Mouse (Mus musculus) forebrain, embryonic 13.5 days (tissue): ENCODE results near the gene Gm49325. TPM values are rescaled to one million over a fixed set of nuclear protein-coding genes. Genes with fewer than 3 reads are reported as not detected.
A peak's percentile ranks its signal among the peaks of the same experiment; 100 is the strongest.

ENCODE experiments used
- ATAC-seq: fragments of 200-750 bp; cut with Nextera tagmentation; 2 replicates; pipeline ENCODE4 v1.8.0; 2017
- H3K27ac ChIP-seq: fragments of 300-500 bp; sonication (generic); 2 replicates; pipeline ENCODE4 v1.5.1; 2015; ENCODE audit warnings: inconsistent platforms, mild to moderate bottlenecking, moderate library complexity
- H3K27me3 ChIP-seq: fragments of 300-500 bp; sonication (generic); 2 replicates; pipeline ENCODE4 v1.6.1; 2015; ENCODE audit warnings: mild to moderate bottlenecking, inconsistent platforms
- H3K36me3 ChIP-seq: fragments of 300-500 bp; sonication (generic); 2 replicates; pipeline ENCODE4 v1.6.1; 2015; ENCODE audit warnings: mild to moderate bottlenecking, inconsistent platforms; ENCODE audit not compliant: poor library complexity, severe bottlenecking
- H3K4me1 ChIP-seq: fragments of 300-500 bp; sonication (generic); 2 replicates; pipeline ENCODE4 v1.6.1; 2015; ENCODE audit warnings: inconsistent platforms
- H3K4me2 ChIP-seq: fragments of 300-500 bp; sonication (generic); 2 replicates; pipeline ENCODE4 v1.6.1; 2015; ENCODE audit warnings: inconsistent platforms, mild to moderate bottlenecking, moderate library complexity
- H3K4me3 ChIP-seq: fragments of 300-500 bp; sonication (generic); 2 replicates; pipeline ENCODE4 v1.5.1; 2015; ENCODE audit warnings: mild to moderate bottlenecking, inconsistent platforms
- H3K9ac ChIP-seq: fragments of 300-500 bp; sonication (generic); 2 replicates; pipeline ENCODE4 v1.6.1; 2015; ENCODE audit warnings: mild to moderate bottlenecking, inconsistent platforms
- H3K9me3 ChIP-seq: fragments of 300-500 bp; sonication (generic); replicated peaks from 2 replicates; pipeline ENCODE4 v1.6.1; 2016; ENCODE audit warnings: inconsistent platforms
- WGBS: fragments of 180-500 bp; shearing (Covaris S2); methylation state at CpG from one replicate; pipeline ENCODE4 v1.1.7; 2015; 5-methylcytosine and 5-hydroxymethylcytosine counted together
- polyA plus RNA-seq: library from polyadenylated mRNA; unstranded; fragments of >200 nt; fragmentation: Nextera tagmentation; extraction: Ambion mirVana; gene quantifications from 2 replicates; pipeline ENCODE4 v1.2.1, GENCODE M21; 2015

Gene Gm49325
- polyA plus RNA-seq, 1 experiment from 2014 or later = not detected

DNA sequence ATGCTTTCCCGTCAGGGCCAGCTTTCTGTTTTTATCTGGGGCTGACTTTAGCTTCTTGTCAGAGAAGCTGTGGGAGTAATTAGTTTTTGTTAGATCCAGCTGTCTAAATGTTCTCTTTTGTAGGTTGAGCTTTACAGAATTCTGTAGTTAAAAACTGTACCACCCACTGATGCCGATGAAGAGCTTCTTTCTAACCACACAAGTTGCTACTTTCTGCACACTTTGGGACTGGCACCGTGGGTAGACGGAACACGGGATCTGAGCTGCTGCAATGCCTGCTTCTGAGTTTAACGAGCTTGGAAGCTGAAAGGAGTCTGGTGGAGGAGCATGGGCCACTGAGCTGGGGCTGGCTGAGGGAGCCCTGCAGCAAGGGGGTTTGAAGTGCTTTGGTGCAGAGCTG lies 14.5 kb upstream of the Gm49325 start:
- peaks cover 86% of the 10 kb centered on the region for H3K36me3 ChIP-seq
- 51% methylated on average over 6 of the region's 6 CpGs for WGBS

DNA sequence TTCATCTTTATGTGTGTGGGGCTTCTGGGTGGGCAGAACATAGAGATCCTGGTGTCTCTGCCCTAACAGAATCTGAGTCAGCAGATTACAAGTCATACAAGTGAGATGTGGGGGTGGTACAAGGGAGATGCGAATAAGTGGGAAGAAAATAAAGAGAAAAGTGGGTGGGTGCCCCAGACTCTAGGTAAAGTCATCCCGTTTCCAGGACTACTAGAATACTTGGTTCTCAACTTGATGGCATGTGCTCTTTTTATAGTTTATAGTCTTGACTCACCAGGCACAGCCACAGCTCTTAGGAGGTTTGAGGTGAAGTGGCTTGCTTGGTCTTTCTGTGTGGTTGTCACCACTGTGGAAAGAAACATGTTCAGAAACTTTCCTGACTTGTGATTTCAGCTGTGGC lies 9.9 kb upstream of the Gm49325 start:
- no peak overlapping the region for H3K4me3 ChIP-seq
- H3K27me3 ChIP-seq = no peaks in the 10 kb centered on the region
- H3K27ac ChIP-seq = no peak overlapping the region
- H3K4me1 ChIP-seq = no peaks in the 10 kb centered on the region
- H3K9me3 ChIP-seq = no peaks in the 10 kb centered on the region
- no peak for ATAC-seq
- WGBS = 96% methylated on average over 2 of the region's 2 CpGs
- H3K9ac ChIP-seq = no peak overlapping the region
- H3K4me2 ChIP-seq = no peak overlapping the region
- peaks cover 78% of the 10 kb centered on the region for H3K36me3 ChIP-seq

More for the DNA sequence above, 14.5 kb upstream of the Gm49325 start:
- H3K4me2 ChIP-seq = no peak overlapping the region
- no peaks in the 10 kb centered on the region for H3K9me3 ChIP-seq
- no peak overlapping the region for H3K27ac ChIP-seq
- H3K27me3 ChIP-seq = no peaks in the 10 kb centered on the region
- no peak for ATAC-seq
- no peak overlapping the region for H3K4me3 ChIP-seq
- H3K9ac ChIP-seq = no peak overlapping the region
- H3K4me1 ChIP-seq = no peaks in the 10 kb centered on the region

DNA sequence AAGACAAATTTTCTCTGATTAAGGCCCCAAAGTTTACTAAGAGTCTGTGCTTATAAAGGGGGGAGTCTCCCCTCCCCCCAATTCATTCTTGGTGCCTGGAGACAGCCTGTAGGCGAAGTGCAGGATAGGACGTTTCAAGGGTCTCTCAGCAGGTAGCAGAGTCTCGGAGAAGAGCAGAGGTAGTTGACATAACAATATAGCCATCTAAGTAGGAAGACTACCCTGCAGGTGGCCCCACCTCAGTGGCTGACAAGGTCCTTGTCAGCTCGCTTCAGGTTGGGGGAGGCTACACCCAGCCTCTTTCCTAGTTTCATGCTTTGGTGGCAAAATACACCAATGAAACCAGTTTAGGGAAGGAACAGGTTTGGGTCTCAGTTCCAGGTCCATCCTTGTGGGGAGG lies 3.0 kb upstream of the Gm49325 start:
- WGBS = 59% methylated on average over 4 of the region's 4 CpGs
- no peak for ATAC-seq

DNA sequence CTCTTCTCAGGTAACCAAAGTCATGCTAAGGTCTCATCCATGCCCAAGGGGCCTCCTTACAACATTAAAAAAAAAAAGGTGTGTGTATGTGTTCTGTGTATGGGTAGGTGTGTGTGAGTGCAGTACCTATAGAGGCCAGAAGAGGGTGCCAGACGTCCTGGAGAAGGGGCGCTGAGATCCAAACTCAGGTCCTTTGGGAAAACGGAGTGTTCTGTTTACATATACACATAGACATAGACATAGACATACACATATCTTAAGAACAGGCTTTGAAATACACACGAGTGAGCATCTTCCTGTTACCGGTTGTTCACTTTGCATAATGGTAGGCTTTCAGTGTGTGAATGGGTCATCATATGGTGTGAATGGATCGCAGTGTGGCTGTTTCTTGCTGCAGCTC lies 1.9 kb upstream of the Gm49325 start:
- H3K36me3 ChIP-seq = peaks cover 13% of the 10 kb centered on the region
- no peaks in the 10 kb centered on the region for H3K27me3 ChIP-seq
- H3K4me3 ChIP-seq = no peak overlapping the region
- 91% methylated on average over 6 of the region's 6 CpGs for WGBS
- no peak overlapping the region for H3K9ac ChIP-seq
- no peak for ATAC-seq
- H3K4me1 ChIP-seq = peaks cover 18% of the 10 kb centered on the region
- no peak overlapping the region for H3K27ac ChIP-seq
- no peaks in the 10 kb centered on the region for H3K9me3 ChIP-seq
- H3K4me2 ChIP-seq = no peak overlapping the region

More for the DNA sequence above, 3.0 kb upstream of the Gm49325 start:
- peaks cover 20% of the 10 kb centered on the region for H3K36me3 ChIP-seq
- H3K4me3 ChIP-seq = no peak overlapping the region
- no peak overlapping the region for H3K4me2 ChIP-seq
- no peaks in the 10 kb centered on the region for H3K9me3 ChIP-seq
- H3K27me3 ChIP-seq = no peaks in the 10 kb centered on the region
- H3K27ac ChIP-seq = no peak overlapping the region
- peaks cover 15% of the 10 kb centered on the region for H3K4me1 ChIP-seq
- H3K9ac ChIP-seq = no peak overlapping the region

DNA sequence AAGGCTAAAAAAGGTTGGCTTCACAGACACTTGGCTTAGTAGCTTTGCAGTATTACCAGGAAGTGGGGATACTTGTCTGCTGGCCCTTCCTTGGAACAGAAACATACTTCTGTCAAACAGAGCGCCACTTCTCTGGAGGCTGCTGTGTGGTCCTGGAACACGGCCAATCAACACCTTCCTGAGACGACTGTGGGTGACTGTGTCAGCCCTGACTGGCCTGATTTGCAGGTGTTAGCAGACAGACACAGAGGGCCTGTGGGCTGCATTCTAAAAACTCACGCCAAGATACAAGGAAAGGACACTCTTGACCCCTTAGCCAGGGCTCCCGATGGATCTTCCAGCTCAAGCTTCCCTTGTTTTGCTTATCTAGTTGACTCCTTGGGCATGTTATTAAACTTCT lies 1.0 kb upstream of the Gm49325 start:
- no peak overlapping the region for H3K4me3 ChIP-seq
- H3K9me3 ChIP-seq = no peaks in the 10 kb centered on the region
- H3K27ac ChIP-seq = peak overlapping the region; percentile 92; the same call in 1 of the 2 replicates
- ATAC-seq = no peak
- 75% methylated on average over 5 of the region's 5 CpGs for WGBS
- H3K9ac ChIP-seq = no peak overlapping the region
- H3K4me1 ChIP-seq = peaks cover 18% of the 10 kb centered on the region
- no peaks in the 10 kb centered on the region for H3K27me3 ChIP-seq
- H3K4me2 ChIP-seq = no peak overlapping the region
- peaks cover 16% of the 10 kb centered on the region for H3K36me3 ChIP-seq

DNA sequence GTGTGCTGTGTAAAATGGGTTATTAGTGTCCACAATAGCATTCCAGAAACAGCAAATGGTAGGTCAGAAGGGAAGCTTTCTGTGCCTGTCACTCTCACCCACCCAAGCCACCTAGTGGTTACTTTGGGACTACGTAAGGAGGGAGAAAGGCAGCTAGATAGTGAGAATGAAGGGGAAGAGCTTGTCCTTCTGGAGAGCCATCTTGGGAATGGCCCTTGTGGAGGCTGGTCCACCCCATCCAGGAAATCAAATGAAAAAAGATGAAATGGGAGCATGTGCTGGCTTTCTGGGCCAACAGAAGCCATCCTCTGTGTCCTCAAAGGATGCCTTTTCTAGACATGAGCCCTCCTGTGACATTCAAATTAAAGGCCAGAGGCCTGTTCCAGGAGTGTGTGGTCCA lies 629 bp upstream of the Gm49325 start:
- no peak overlapping the region for H3K9ac ChIP-seq
- H3K4me1 ChIP-seq = peaks cover 20% of the 10 kb centered on the region
- peaks cover 20% of the 10 kb centered on the region for H3K36me3 ChIP-seq
- peak; percentile 7; the same call in 1 of the 2 replicates for ATAC-seq
- no peaks in the 10 kb centered on the region for H3K9me3 ChIP-seq
- H3K4me3 ChIP-seq = peak overlapping the region; percentile 79
- H3K27ac ChIP-seq = peak overlapping the region; percentile 92
- H3K4me2 ChIP-seq = peak overlapping the region; percentile 87
- H3K27me3 ChIP-seq = no peaks in the 10 kb centered on the region
- 43% methylated on average over 1 of the region's 1 CpGs for WGBS

DNA sequence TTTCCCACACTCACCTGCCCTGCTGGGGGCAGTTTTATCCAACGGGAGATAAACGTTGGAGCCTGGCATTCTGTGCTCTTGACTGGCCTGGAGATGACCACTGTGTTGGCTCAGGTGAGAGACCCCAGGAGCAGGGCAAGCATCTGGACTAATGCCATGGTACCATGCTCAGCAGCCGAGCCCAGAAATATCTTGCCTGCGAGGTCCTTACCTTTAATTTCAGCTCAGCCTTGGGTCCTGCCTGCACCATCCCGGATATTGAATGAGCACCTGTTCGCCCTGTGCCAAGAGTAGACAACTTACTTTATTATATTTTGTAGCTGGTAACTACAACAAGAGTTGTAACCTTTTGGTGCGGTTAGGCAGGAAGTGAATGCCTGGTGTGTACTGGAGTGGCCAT lies 858 bp downstream of the Gm49325 start:
- peak overlapping the region; percentile 79 for H3K4me3 ChIP-seq
- peaks cover 26% of the 10 kb centered on the region for H3K4me1 ChIP-seq
- H3K4me2 ChIP-seq = peak overlapping the region; percentile 87
- peak; percentile 16 for ATAC-seq
- H3K9ac ChIP-seq = peak overlapping the region; percentile 85
- H3K27me3 ChIP-seq = no peaks in the 10 kb centered on the region
- 45% methylated on average over 7 of the region's 7 CpGs for WGBS
- no peaks in the 10 kb centered on the region for H3K9me3 ChIP-seq
- peak overlapping the region; percentile 92; the same call in 1 of the 2 replicates for H3K27ac ChIP-seq
- H3K36me3 ChIP-seq = peaks cover 35% of the 10 kb centered on the region

DNA sequence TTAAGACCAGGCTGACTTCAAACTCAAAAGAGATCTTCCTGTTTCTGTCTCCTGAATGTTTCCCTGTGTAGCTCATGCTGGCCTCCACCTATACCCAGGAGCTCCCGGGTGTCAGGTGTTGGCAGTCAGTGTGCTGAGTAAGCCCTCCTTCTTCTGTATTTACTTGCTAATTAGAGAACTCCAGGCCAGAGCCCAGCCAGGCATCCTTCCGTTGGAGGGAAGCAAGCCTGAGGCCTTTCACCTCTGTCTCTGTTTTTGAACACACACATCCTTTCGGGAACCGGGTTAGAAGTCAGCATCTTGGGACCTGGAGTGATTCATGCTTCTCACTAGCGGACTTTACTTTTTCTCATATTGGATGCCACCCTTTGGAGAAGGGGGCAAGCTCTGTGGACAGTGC lies 1.4 kb downstream of the Gm49325 start:
- Histone ChIP-seq H3K4me1 (peaks cover 26% of the 10 kb centered on the region), H3K27ac (no peak overlapping the region), H3K9me3 (no peaks in the 10 kb centered on the region), H3K9ac (no peak overlapping the region), H3K36me3 (peaks cover 39% of the 10 kb centered on the region), H3K27me3 (no peaks in the 10 kb centered on the region), H3K4me2 (peak overlapping the region; percentile 87), H3K4me3 (peak overlapping the region; percentile 79)
- ATAC-seq = no peak
- 74% methylated on average over 5 of the region's 5 CpGs for WGBS

DNA sequence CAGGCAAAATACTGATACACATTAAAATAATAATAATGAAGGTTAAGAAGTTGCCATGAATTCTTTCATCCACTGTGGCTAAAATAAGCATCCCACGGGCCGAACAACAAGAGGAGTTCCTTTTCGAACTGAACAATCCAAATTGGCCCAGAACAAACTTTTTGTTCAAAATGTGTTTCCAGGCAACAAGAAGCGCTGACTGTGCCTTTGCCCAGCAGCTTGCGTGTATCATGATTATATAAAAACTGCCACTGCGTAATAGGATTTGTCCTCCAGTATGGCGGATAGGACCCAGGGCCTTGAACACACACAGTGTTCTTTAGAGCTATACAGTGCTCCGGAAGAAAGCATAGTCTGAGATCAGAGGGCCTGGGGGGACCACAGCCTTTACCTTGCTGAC lies 2.6 kb downstream of the Gm49325 start:
- Histone ChIP-seq H3K9me3 (no peaks in the 10 kb centered on the region), H3K4me1 (peaks cover 26% of the 10 kb centered on the region), H3K36me3 (peaks cover 51% of the 10 kb centered on the region), H3K9ac (no peak overlapping the region), H3K27me3 (no peaks in the 10 kb centered on the region), H3K4me3 (no peak overlapping the region), H3K27ac (no peak overlapping the region), H3K4me2 (no peak overlapping the region)
- 93% methylated on average over 8 of the region's 8 CpGs for WGBS
- ATAC-seq = no peak

DNA sequence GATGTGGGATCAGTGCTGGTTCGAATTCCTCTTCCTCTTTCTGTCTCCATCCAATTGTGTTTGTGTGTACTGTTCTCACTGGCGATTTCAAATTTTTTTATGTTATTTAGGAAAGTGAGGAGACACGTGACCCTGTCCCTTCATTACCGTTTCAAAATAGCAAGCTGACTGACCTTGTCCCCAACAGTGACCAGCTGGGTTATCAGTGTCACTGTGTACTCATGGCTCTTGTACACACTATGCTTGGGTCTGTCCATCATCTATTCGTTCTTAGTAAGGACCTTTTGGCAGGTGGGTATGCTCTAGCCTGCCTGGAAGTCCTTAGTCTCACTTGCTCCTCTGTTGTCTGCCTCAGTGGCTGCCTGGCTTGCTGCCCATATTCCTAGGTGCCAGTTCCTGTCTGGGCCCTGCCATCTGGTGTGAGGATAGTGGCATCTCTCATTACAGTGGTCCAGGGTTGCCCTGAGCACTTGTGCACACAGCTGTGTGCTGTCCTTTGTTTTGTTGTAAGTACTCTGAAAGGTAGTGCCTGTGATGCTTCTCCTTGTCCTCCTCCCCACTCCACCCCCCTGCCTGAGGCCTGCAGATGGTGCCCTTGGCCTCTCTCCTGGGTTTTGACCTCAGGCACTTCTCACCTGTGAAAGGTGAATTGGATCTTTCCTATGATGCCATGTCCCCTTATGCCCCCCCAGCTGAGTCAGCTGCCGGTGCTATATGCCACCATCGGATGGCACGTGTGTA lies 4.4 kb downstream of the Gm49325 start:
- no peak for ATAC-seq
- Histone ChIP-seq H3K27ac (no peak overlapping the region; the same call in 1 of the 2 replicates), H3K4me2 (no peak overlapping the region), H3K27me3 (no peaks in the 10 kb centered on the region), H3K9ac (no peak overlapping the region; the same call in 1 of the 2 replicates), H3K9me3 (no peaks in the 10 kb centered on the region), H3K4me1 (peaks cover 26% of the 10 kb centered on the region), H3K4me3 (no peak overlapping the region), H3K36me3 (peaks cover 67% of the 10 kb centered on the region)
- WGBS = 92% methylated on average over 8 of the region's 8 CpGs

DNA sequence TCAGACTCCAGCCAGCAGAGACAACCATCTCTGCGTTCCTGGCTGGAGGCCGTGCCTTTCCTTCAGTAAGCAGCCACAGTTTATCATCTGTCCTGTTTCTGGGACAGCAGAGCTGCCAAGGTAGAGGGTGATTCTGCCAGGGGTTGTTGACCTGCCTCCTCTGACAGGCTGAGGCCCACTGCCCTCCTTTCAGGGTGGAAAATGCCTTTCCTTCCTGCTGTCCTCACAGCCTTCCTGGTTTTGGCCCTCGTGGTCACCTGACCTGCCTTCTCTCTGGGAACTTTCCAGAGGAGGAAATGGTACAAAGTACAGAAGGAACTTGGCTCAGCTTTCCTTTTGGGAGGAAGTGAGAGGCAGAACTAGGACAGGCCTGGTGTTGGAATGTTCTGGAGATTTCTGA lies 7.4 kb downstream of the Gm49325 start:
- no peak overlapping the region for H3K27ac ChIP-seq
- 100% methylated on average over 3 of the region's 3 CpGs for WGBS
- no peak for ATAC-seq

DNA sequence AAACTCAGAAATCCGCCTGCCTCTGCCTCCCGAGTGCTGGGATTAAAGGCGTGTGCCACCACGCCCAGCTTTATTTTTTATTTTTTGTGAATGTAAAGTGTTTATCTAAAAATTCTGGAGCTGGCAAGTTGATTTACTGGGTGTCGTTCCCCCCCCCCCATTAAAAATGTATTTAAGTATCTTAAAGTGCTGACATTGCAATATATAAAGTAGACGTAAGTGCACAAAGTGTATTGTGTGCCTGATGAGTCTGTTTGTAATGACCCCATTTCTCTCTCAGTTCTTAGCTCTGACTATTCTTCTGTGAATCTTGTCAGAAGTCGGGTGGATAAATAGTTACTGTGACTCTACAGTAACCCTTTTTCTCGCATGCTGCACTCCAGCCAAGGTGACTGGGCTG lies 9.7 kb downstream of the Gm49325 start:
- no peak overlapping the region for H3K9ac ChIP-seq
- H3K4me2 ChIP-seq = no peak overlapping the region
- H3K27ac ChIP-seq = no peak overlapping the region
- peaks cover 3% of the 10 kb centered on the region for H3K4me1 ChIP-seq
- H3K27me3 ChIP-seq = no peaks in the 10 kb centered on the region
- peaks cover 79% of the 10 kb centered on the region for H3K36me3 ChIP-seq
- no peak for ATAC-seq
- no peak overlapping the region for H3K4me3 ChIP-seq
- WGBS = 94% methylated on average over 8 of the region's 8 CpGs
- no peaks in the 10 kb centered on the region for H3K9me3 ChIP-seq

More for the DNA sequence above, 7.4 kb downstream of the Gm49325 start:
- peaks cover 7% of the 10 kb centered on the region for H3K4me1 ChIP-seq
- no peak overlapping the region for H3K9ac ChIP-seq
- no peak overlapping the region for H3K4me3 ChIP-seq
- no peaks in the 10 kb centered on the region for H3K27me3 ChIP-seq
- H3K4me2 ChIP-seq = no peak overlapping the region
- peaks cover 86% of the 10 kb centered on the region for H3K36me3 ChIP-seq
- no peaks in the 10 kb centered on the region for H3K9me3 ChIP-seq

DNA sequence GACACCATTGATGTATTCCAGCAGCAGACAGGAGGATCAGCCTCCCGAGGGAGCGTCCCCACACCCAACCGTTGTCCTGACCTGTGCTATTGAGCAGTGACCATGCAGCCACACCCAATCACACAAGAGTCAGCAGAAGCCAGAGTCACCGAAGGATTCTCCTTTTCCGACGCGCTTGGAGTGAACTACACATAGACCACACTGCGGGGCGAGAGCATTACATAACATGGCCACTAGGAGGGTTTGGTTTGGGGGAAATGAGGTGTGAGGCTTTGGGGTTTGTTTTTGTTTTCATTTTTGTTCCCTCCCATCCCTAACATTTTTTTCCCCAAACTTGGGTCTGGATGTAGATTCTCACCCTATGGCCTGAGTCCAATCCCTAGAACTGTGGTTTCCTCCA lies 10.2 kb downstream of the Gm49325 start:
- no peak overlapping the region for H3K4me3 ChIP-seq
- no peak overlapping the region for H3K4me2 ChIP-seq
- no peak for ATAC-seq
- H3K4me1 ChIP-seq = no peaks in the 10 kb centered on the region
- no peak overlapping the region for H3K9ac ChIP-seq
- 95% methylated on average over 9 of the region's 9 CpGs for WGBS
- no peaks in the 10 kb centered on the region for H3K27me3 ChIP-seq
- H3K9me3 ChIP-seq = no peaks in the 10 kb centered on the region
- H3K36me3 ChIP-seq = peaks cover 74% of the 10 kb centered on the region
- H3K27ac ChIP-seq = no peak overlapping the region
